Mouse (Mus musculus): Measurements from ENCODE around the gene Slc40a1. TPM values are rescaled to one million over a fixed set of nuclear protein-coding genes. Genes with fewer than 3 reads are reported as not detected.

Gene Slc40a1
- total and polyA plus RNA-seq, 2 experiments from 2014 or later, result 12.9 to 24.8 TPM

DNA sequence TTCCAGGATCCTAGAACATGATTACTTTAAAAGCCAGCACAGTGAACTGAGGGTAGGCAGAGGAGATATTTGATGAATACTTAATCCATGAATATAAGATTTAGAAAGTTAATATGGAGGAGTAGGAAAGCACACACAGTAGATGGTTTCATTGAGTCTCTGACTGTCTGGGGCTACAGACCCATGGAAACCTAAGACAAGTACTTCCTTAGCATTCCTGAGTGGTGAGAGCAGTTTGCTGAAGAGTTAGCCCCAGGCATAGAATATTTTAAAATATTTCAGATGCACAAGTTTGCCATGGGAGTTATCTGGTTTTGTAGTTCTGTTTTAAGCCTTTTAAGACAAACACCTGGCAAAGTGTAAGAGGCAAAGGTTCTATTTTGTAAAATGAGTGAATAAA lies 65.2 kb downstream of the Slc40a1 start:
- Histone ChIP-seq H3K27me3 (ENCODE audit: insufficient read depth, low read length) (no peaks in the 10 kb centered on the region), H3K4me1 (ENCODE audit: insufficient read depth, low read length) (no peaks in the 10 kb centered on the region), H3K9ac (replicated peaks; ENCODE audit: low read length, poor library complexity, severe bottlenecking) (no peak overlapping the region), H3K4me3 (ENCODE audit: low read depth, low read length) (no peak overlapping the region), H3K36me3 (ENCODE audit: insufficient read depth, low read length) (no peaks in the 10 kb centered on the region), H3K9me3 (ENCODE audit: low read length) (no peaks in the 10 kb centered on the region), H3K27ac (ENCODE audit: low read depth, low read length) (no peak overlapping the region), H3K4me2 (ENCODE audit: low read depth, low read length, poor library complexity, severe bottlenecking) (no peak overlapping the region)
- no peak for ATAC-seq (ENCODE audit: low FRiP score)
- TF ChIP-seq CTCF (IDR thresholded peaks at IDR 0.05), result no peak
- DNase-seq (ENCODE audit: low spot score), result no peak

DNA sequence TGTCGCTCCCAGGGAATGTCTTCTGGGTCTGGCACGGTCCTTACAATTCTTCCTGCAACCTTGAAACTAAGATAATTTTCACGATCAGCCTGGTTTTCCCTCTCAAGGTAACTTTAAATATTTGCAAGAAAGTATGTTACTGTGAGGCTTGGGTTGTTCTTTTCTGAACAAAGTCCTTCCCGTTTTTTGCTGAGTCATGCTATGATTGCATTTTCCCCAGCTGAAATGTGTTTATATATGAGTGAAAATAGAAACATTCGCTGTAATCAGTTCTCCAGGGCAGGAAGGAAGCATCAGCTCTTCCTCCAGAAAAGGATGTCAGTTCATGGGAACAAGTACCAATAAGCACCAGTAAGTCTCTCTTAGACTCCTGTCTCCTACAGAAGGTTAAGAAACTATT lies 66.0 kb downstream of the Slc40a1 start:
- H3K36me3 ChIP-seq (ENCODE audit: insufficient read depth, low read length), result no peaks in the 10 kb centered on the region
- WGBS, result 68% methylated on average over 5 of the region's 5 CpGs
- no peaks in the 10 kb centered on the region for H3K9me3 ChIP-seq (ENCODE audit: low read length)
- DNase-seq (ENCODE audit: low spot score) (no peak), ATAC-seq (ENCODE audit: low FRiP score) (no peak)
- H3K4me2 ChIP-seq (ENCODE audit: low read depth, low read length, poor library complexity, severe bottlenecking), result no peak overlapping the region
- no peak overlapping the region for H3K9ac ChIP-seq (replicated peaks; ENCODE audit: low read length, poor library complexity, severe bottlenecking)
- no peaks in the 10 kb centered on the region for H3K4me1 ChIP-seq (ENCODE audit: insufficient read depth, low read length)
- no peak overlapping the region for H3K27ac ChIP-seq (ENCODE audit: low read depth, low read length)
- TF ChIP-seq CTCF (IDR thresholded peaks at IDR 0.05), result no peak
- H3K4me3 ChIP-seq (ENCODE audit: low read depth, low read length), result no peak overlapping the region
- no peaks in the 10 kb centered on the region for H3K27me3 ChIP-seq (ENCODE audit: insufficient read depth, low read length)

Other genes with a start within 250 kb of the Slc40a1 start
- gene Wdr75, start 131.4 kb downstream of the Slc40a1 start, total RNA-seq (2014; rRNA removed), result 159 and 237 TPM in 2 replicates
- 36.6 and 38.1 TPM in 2 replicates for gene Wdr75, start 131.4 kb downstream of the Slc40a1 start, polyA plus RNA-seq (2015; fragmentation: Nextera tagmentation; extraction: Ambion mirVana)
- gene Gm5269, start 36.2 kb downstream of the Slc40a1 start, total RNA-seq (2014; rRNA removed), result not detected in 2 replicates
- not detected in 2 replicates for gene Gm5269, start 36.2 kb downstream of the Slc40a1 start, polyA plus RNA-seq (2015; fragmentation: Nextera tagmentation; extraction: Ambion mirVana)
- 3.6 and 7.3 TPM in 2 replicates for gene Dnah7b, start 139.8 kb upstream of the Slc40a1 start, total RNA-seq (2014; rRNA removed)
- 1.3 and 2.8 TPM in 2 replicates for gene Dnah7b, start 139.8 kb upstream of the Slc40a1 start, polyA plus RNA-seq (2015; fragmentation: Nextera tagmentation; extraction: Ambion mirVana)

Measured in midbrain, postnatal 0 days (tissue).